Mouse (Mus musculus) hindbrain, postnatal 0 days (tissue): ENCODE data around the gene Igf2bp3. TPM values are rescaled to one million over a fixed set of nuclear protein-coding genes. Genes with fewer than 3 reads are reported as not detected.

Experiments
- ATAC-seq: fragments of 200-750 bp; cut with Nextera tagmentation; 2 replicates; pipeline ENCODE4 v1.8.0; 2017; ENCODE audit warnings: mild to moderate bottlenecking, moderate TSS enrichment, moderate library complexity
- DNase-seq: peaks from one replicate; pipeline ENCODE4 v3.0.0-alpha.2; 2015; ENCODE audit warnings: low spot score
- H3K27ac ChIP-seq: fragments of 300-500 bp; sonication (generic); 2 replicates; pipeline ENCODE4 v1.5.1; 2014; ENCODE audit warnings: mild to moderate bottlenecking
- H3K27me3 ChIP-seq: fragments of 300-500 bp; sonication (generic); 2 replicates; pipeline ENCODE4 v1.6.1; 2014; ENCODE audit warnings: low read length, mixed read lengths; ENCODE audit not compliant: insufficient read depth
- H3K36me3 ChIP-seq: fragments of 300-500 bp; sonication (generic); 2 replicates; pipeline ENCODE4 v1.6.1; 2014; ENCODE audit warnings: low read length, mixed read lengths; ENCODE audit not compliant: insufficient read depth
- H3K4me1 ChIP-seq: fragments of 300-500 bp; sonication (generic); 2 replicates; pipeline ENCODE4 v1.6.1; 2014; ENCODE audit warnings: antibody characterized with exemption, low read length, mixed read lengths; ENCODE audit not compliant: insufficient read depth
- H3K4me2 ChIP-seq: fragments of 300-500 bp; sonication (generic); 2 replicates; pipeline ENCODE4 v1.6.1; 2014; ENCODE audit warnings: low read depth, mild to moderate bottlenecking, low read length, moderate library complexity, mixed read lengths
- H3K4me3 ChIP-seq: fragments of 300-500 bp; sonication (generic); 2 replicates; pipeline ENCODE4 v1.5.1; 2014; ENCODE audit warnings: low read length
- H3K9ac ChIP-seq: fragments of 300-500 bp; sonication (generic); replicated peaks from 2 replicates; pipeline ENCODE4 v1.6.1; 2014; ENCODE audit warnings: mild to moderate bottlenecking, low read length, moderate library complexity, mixed read lengths
- H3K9me3 ChIP-seq: fragments of 300-500 bp; sonication (generic); 2 replicates; pipeline ENCODE4 v1.6.1; 2016; ENCODE audit warnings: low read length, mixed read lengths
- CTCF ChIP-seq: IDR thresholded peaks from 2 replicates; pipeline ENCODE4 v1.5.1; 2016; ENCODE audit warnings: antibody characterized with exemption, control low read depth, low read depth
- WGBS: fragments of 180-500 bp; shearing (Covaris S2); extraction: QIAGEN DNeasy Blood & Tissue Kit; methylation state at CpG from one replicate; pipeline ENCODE4 v1.1.7; 2014; 5-methylcytosine and 5-hydroxymethylcytosine counted together
- polyA plus RNA-seq: library from polyadenylated mRNA; unstranded; fragments of >200 nt; fragmentation: Nextera tagmentation; extraction: Ambion mirVana; gene quantifications from 2 replicates; pipeline ENCODE4 v1.2.1, GENCODE M21; 2015
- total RNA-seq: library from RNA; depleted of rRNA; stranded (reverse); fragments of >200 nt; gene quantifications from 2 replicates; pipeline ENCODE4 v1.2.3, GENCODE M21; 2014

The Igf2bp3 gene
- total and polyA plus RNA-seq, 2 experiments from 2014 or later = 8.9 to 16.6 TPM

DNA sequence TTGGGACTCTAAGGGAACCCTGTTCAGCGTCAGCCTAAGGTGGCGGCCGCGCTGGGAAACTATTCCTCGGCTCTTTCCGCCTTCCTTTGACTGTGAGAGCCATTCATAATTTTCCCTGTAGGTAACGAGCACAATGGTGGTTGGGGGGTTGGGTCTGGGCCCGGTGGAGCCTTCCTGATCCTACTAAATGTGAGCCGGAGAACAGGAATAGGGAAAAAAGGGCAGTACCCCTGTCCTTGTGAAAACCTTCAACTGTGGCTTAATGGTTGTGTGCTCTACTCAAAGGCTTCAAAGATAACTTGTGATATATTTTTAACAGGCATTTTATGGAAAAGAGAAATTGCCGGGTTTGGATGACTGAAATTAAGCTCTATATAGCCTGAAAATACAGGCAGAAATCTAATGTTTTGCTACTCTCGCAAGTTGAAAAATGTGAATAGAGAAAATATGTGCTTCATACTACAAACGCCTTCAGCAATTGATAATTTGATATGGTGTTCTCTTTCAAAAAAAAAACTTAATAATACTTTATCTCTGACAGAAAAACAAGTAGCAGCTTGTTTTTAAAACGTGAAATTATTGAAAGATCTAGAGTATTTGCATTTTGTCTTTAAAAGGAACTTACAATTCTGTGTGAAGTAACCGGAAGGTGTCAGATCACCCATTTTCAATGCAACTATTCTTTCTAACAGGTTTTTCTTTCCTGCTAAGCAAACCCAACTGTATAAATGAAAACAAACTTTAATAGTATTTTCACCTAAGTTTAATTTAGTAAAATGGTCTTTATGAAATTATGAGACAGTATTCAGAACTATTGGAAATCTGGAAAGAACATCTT, 1.2 kb upstream of the Igf2bp3 start:
- DNase-seq (no peak), ATAC-seq (0 out of 2 replicates have a peak, but pooled peaks have one; percentile 1)
- H3K9me3 ChIP-seq = no peaks in the 10 kb centered on the region
- TF ChIP-seq CTCF = no peak
- H3K4me2 ChIP-seq = peak overlapping the region; percentile 92
- H3K4me1 ChIP-seq = peaks cover 7% of the 10 kb centered on the region
- no peak overlapping the region for H3K9ac ChIP-seq
- WGBS = 5% methylated on average over 14 of the region's 14 CpGs
- H3K27ac ChIP-seq = peak overlapping the region; percentile 85
- H3K36me3 ChIP-seq = no peaks in the 10 kb centered on the region
- H3K27me3 ChIP-seq = peaks cover 9% of the 10 kb centered on the region; the same call in 1 of the 2 replicates
- peak overlapping the region; percentile 76 for H3K4me3 ChIP-seq

DNA sequence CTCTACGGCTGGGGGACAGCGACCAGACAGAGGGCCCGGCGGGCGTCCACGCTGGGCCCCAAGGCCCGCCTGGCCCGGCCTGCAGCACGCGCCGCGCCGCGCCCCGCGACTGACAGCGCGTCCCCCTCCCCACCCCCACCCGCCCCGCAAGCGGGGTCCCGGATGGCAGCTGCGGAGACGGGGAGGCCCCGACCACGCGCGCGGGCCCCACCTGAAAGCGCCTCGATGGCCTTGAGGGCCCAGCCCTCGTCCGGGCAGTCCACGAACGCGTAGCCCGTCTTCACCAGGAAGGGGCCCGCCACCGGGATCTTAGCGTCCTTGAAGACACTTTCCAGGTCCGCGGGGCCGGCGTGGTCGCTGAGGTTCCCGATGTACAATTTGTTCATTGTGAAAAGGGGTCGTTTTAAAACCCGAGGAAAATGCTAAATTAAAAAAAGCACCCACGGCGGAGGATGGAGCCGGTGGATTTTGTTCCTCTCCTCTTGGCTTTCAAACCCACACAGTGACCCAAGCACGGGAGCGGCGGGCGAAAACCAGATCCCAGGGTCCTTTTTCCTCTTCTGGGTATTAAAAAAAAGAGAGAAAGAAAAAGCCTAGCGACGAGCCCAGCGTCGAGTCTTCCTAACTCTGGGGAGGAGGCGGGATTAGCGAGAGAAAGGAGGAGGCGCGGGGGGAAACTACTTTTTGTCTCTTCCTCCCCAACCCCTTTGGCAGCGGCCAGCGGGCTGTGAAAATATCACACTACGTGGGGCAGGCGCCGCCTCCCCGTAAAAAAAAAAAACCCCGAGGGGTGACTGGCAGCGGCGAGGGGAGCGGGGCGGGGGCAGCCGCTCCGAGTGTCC, 450 bp downstream of the Igf2bp3 start:
- Histone ChIP-seq H3K36me3 (no peaks in the 10 kb centered on the region), H3K27ac (peak overlapping the region; percentile 85), H3K4me3 (peak overlapping the region; percentile 76), H3K9ac (peak overlapping the region; percentile 75), H3K9me3 (no peaks in the 10 kb centered on the region), H3K4me2 (peak overlapping the region; percentile 92), H3K4me1 (peaks cover 12% of the 10 kb centered on the region), H3K27me3 (no peaks in the 10 kb centered on the region)
- ATAC-seq (peak; percentile 16; the same call in 1 of the 2 replicates), DNase-seq (peak; percentile 86)
- WGBS = under 1% methylated on average over 76 of the region's 76 CpGs
- TF ChIP-seq CTCF = no peak

DNA sequence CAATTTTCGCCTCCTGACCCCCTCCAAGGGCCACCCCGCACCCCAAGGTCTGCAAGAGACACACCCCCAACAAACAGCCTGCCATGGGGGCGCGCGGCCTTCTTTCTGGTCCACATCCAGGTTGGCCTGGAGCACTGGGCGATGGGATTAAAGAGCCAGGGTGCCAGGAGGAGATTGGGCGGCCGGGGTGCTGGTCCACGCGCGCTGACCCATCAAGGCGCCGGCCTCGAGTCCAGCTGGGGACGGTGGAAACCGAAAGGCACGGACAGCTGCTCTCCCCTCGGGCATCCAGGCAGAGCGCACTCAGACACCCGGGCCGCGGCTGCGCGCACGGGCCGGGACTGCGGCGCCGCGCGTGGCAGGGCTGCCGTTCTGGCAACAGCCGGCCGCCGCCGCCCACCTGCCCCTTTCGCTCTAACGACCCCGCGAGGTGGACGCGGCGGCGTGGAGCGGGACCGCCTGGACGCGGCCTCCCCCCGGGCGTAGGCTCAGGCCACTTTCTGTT, 1.1 kb downstream of the Igf2bp3 start:
- WGBS = under 1% methylated on average over 48 of the region's 50 CpGs
- Histone ChIP-seq H3K27ac (peak overlapping the region; percentile 85), H3K27me3 (no peaks in the 10 kb centered on the region), H3K4me1 (peaks cover 12% of the 10 kb centered on the region), H3K4me3 (peak overlapping the region; percentile 76), H3K9ac (peak overlapping the region; percentile 75), H3K4me2 (peak overlapping the region; percentile 92), H3K9me3 (no peaks in the 10 kb centered on the region), H3K36me3 (no peaks in the 10 kb centered on the region)
- TF ChIP-seq CTCF = no peak
- DNase-seq = peak; percentile 54
- ATAC-seq = 0 out of 2 replicates have a peak, but pooled peaks have one; percentile 13

DNA sequence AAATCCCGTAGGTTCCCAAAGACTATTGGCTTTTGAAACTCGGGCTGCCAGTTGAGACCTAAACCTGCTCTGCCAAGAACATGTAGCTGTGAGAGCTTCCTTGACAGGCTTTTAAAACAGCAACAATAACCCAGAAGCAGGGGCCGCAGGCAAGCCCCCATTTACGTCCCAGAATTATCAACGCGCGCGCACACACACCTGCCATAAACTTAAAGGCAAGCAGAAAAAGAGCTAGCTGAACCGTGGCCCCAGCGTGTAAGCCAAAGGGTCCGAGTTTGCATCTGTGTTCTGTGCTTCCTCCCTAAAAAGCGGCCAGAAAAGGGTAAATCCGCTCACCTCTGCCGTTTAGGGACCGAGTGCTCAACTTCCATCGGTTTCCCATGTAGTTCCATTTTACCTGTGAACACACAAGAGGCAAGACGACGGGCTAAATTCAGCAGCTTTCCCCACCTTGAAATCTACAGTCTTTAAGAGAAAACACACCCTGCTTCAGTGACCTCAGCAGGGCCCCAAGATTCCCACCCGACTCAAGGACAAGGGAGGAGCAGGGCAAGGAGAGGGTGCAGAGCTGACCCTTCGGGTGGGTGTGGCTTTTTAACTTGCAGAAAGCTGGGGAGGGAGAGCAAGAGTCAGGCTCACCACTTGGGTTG, 1.7 kb downstream of the Igf2bp3 start:
- Histone ChIP-seq H3K4me3 (peak overlapping the region; percentile 76), H3K4me1 (peaks cover 12% of the 10 kb centered on the region), H3K4me2 (peak overlapping the region; percentile 92), H3K9me3 (no peaks in the 10 kb centered on the region), H3K36me3 (no peaks in the 10 kb centered on the region), H3K27me3 (no peaks in the 10 kb centered on the region), H3K27ac (no peak overlapping the region), H3K9ac (peak overlapping the region; percentile 75; the same call in 1 of the 2 replicates)
- no peak for TF ChIP-seq CTCF
- DNase-seq (no peak), ATAC-seq (no peak)
- 5% methylated on average over 20 of the region's 20 CpGs for whole genome bisulfite sequencing

DNA sequence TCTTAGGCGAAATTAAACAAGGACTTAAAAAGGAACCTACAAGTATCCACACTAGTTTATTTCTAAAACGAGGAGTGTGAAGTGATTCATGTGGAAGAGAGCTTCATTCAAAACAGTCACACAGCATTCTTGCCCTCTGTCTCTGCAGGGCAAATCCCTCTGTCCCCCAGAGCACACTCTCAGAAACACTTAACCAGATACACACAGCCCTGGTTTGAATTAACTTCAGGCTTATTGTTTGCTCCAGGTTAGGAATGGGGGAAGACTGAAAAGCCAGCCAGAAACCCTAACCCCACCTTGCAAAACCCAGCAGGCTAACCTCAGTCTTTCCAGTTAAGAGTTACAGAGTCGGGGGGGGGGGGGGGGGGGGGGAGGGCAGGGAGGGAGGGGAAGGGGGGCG, 2.6 kb downstream of the Igf2bp3 start:
- no peaks in the 10 kb centered on the region for H3K9me3 ChIP-seq
- no peak for TF ChIP-seq CTCF
- peaks cover 12% of the 10 kb centered on the region for H3K4me1 ChIP-seq
- H3K27ac ChIP-seq = no peak overlapping the region
- H3K4me3 ChIP-seq = no peak overlapping the region
- no peaks in the 10 kb centered on the region for H3K36me3 ChIP-seq
- H3K9ac ChIP-seq = no peak overlapping the region
- 38% methylated on average over 3 of the region's 4 CpGs for WGBS
- no peak for DNase-seq
- no peak for ATAC-seq
- no peaks in the 10 kb centered on the region for H3K27me3 ChIP-seq
- H3K4me2 ChIP-seq = peak overlapping the region; percentile 92; the same call in 1 of the 2 replicates

DNA sequence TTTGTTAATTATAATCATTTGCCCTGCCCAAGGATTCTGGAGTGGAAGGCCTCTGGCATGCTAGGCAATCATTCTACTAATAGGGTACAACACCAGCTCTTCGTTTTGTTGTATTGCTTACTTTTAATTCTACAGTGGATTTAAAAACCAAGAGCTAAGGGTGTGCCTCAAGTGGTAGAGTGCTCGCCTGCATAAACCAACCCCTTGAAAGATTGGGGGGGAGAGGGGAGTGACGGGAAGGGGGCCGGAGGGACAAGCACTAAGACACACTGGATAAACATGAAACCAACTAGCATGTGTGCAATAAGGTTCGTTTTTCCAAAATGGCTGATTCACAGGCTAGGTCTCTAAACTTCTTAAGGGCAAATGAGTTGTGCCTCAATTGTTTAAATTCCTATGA, 3.2 kb downstream of the Igf2bp3 start:
- ATAC-seq = no peak
- no peak for TF ChIP-seq CTCF

More for the DNA sequence above, 3.2 kb downstream of the Igf2bp3 start:
- no peak for DNase-seq
- Histone ChIP-seq H3K9me3 (no peaks in the 10 kb centered on the region), H3K27me3 (no peaks in the 10 kb centered on the region), H3K4me3 (no peak overlapping the region), H3K4me2 (no peak overlapping the region), H3K36me3 (no peaks in the 10 kb centered on the region), H3K9ac (no peak overlapping the region), H3K4me1 (peaks cover 12% of the 10 kb centered on the region), H3K27ac (no peak overlapping the region)
- 35% methylated on average over 5 of the region's 5 CpGs for WGBS
